Mouse (Mus musculus) large intestine, adult 2 months (tissue): ENCODE data around the gene Sem1. TPM values are rescaled to one million over a fixed set of nuclear protein-coding genes. Genes with fewer than 3 reads are reported as not detected.
"Not testable (repeated sequence)": the region's sequence is repeated elsewhere in the genome, so short reads cannot be mapped to it uniquely, and the experiment has no call there.

Experiments
- DNase-seq: peaks from one replicate; pipeline ENCODE4 v3.0.0-alpha.2; 2012; ENCODE audit warnings: low read depth, low spot score
- WGBS: fragments of 180-500 bp; shearing (Covaris S2); methylation state at CpG from one replicate; pipeline ENCODE4 v1.1.7; 2018; 5-methylcytosine and 5-hydroxymethylcytosine counted together
- polyA plus RNA-seq: library from polyadenylated mRNA; depleted of rRNA; stranded (reverse); fragments of >200 nt; gene quantifications from 2 replicates; pipeline ENCODE4 v1.2.3, GENCODE M21; 2012

Gene Sem1
- polyA plus RNA-seq, 1 experiment = 24.0 TPM

- DNase-seq = not testable (repeated sequence)
- WGBS = 89% methylated on average over 5 of the region's 5 CpGs
Observed at GRCm38 (mm10) chr6:6536359-6536758, 42.1 kb downstream of the Sem1 start.
